ENCODE assay signal across 8 mouse cellular contexts in the genomic region with DNA sequence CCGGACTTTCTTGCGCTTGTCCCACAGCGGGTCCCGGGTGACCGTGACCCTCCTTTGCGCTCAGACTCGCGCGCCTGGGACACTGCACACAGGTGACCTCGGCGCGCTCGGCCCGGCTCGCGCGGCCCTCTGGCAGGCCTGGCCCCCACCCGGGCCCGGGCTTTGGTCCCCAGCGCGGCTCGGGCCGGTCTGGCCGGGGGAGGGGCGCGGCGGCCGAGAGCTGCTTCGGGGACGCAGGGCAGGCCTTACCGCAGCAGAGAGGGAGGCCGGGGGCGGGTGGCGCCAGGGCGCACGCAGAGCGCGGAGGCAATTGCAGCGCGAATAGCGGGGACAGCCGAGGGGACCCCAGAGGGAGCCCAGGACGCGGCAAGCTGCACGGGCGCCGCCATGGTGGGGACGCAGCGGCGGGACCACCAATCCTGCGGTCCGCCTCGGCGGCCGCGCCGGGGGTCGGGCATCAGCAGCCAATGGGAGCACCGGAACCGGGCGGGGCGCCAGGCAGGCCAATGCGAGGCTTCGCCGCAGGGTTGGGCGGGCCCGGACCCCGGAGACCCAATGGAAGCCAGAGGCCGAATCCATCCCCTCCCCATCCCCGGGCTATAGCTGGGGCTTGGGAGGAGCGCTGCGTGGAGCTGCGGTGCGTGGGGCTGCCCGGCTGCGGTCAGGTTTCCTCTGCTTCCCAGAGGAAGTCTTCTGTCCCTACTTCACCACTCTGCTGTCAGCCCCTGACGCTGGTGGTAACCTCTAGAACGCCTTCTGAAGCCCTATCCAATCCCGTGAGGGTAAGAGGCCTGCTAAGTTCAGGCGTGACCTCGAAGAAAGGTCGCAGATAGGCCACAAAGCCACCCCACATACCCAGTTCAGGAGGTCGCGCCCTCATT. TPM values are rescaled to one million over a fixed set of nuclear protein-coding genes. Genes with fewer than 3 reads are reported as not detected.
A peak's percentile ranks its signal among the peaks of the same experiment; 100 is the strongest.
DNase-seq lines count a peak whose midpoint lies in the region; ATAC-seq and TF ChIP-seq lines count a peak whose summit lies in the region.

A gene (minus strand): TSS at position 430 of the 881 bp plus-strand sequence.

- peak within 1 kb of the TSS; percentile 64 for H3K4me2 ChIP-seq in lung, embryonic 16.5 days (ENCODE audit: low read depth, low read length)

- peaks cover 5 to 29% of the 10 kb centered on the region in 2 experiments; a peak in 3 of 4 replicates for H3K4me1 ChIP-seq in MEL (ENCODE audit: control insufficient read depth in 1 of 2, insufficient read depth in 2 of 2, low read length in 2 of 2)
- H3K4me1 ChIP-seq in cerebellum, adult 2 months (ENCODE audit: control insufficient read depth, insufficient read depth, low read length): peaks cover 41% of the 10 kb centered on the region
- H3K4me1 ChIP-seq in lung, embryonic 16.5 days (replicated peaks; ENCODE audit: control insufficient read depth, insufficient read depth, low read length): peaks cover 13% of the 10 kb centered on the region

- DNase-seq in MEL (ENCODE audit: low read depth, low spot score): peak; percentile 95
- peak; percentile 98 to 99 for DNase-seq in cerebellum, adult 2 months
- DNase-seq in forelimb bud, embryonic 11.5 days (ENCODE audit: low read depth, low spot score): peak; percentile 94
- peak; percentile 93 for DNase-seq in layer of hippocampus, adult 9-10 months (ENCODE audit: low spot score)
- DNase-seq in ovary, postnatal 10 days (ENCODE audit: low spot score): peak; percentile 99
- peak; percentile 91 for DNase-seq in thymus, postnatal 10 days (ENCODE audit: low spot score in 2 of 2)

- H3K36me3 ChIP-seq in MEL (ENCODE audit: control insufficient read depth in 1 of 2, insufficient read depth in 2 of 2, low read length in 2 of 2): peaks cover 0 to 23% of the 10 kb centered on the region in 2 experiments; a peak in 2 of 4 replicates
- peaks cover 22% of the 10 kb centered on the region for H3K36me3 ChIP-seq in lung, embryonic 16.5 days (ENCODE audit: control insufficient read depth, insufficient read depth, low read length)

- H3K9ac ChIP-seq in MEL (ENCODE audit: control insufficient read depth, low read depth, low read length, poor library complexity, severe bottlenecking): peak within 1 kb of the TSS; percentile 89
- H3K9ac ChIP-seq in lung, embryonic 16.5 days (ENCODE audit: low read length): peak within 1 kb of the TSS; percentile 86

- peak within 1 kb of the TSS; percentile 80 to 97 for H3K4me3 ChIP-seq in MEL (ENCODE audit: control insufficient read depth in 1 of 2, insufficient read depth in 1 of 2, low read depth in 2 of 2, low read length in 2 of 2)
- peak within 1 kb of the TSS; percentile 90 for H3K4me3 ChIP-seq in cerebellum, adult 2 months (replicated peaks; ENCODE audit: insufficient read depth, low read depth, low read length)
- H3K4me3 ChIP-seq in lung, embryonic 16.5 days (ENCODE audit: low read length): peak within 1 kb of the TSS; percentile 91

- peak within 1 kb of the TSS; percentile 56 for H3K27ac ChIP-seq in MEL (ENCODE audit: control insufficient read depth, low read depth, low read length)
- peak within 1 kb of the TSS; percentile 95 for H3K27ac ChIP-seq in cerebellum, adult 2 months (ENCODE audit: insufficient read depth, low read length)
- peak within 1 kb of the TSS; percentile 47; the same call in 1 of the 2 replicates for H3K27ac ChIP-seq in lung, embryonic 16.5 days (ENCODE audit: low read length)

- peaks cover 22% of the 10 kb centered on the region for H3K79me2 ChIP-seq in MEL (ENCODE audit: control insufficient read depth, insufficient read depth, low read length, poor library complexity)

- TF ChIP-seq CTCF in MEL (IDR thresholded peaks at IDR 0.05 in 2 of 3, conservative IDR thresholded peaks at IDR 0.05 in 1 of 3; ENCODE audit: control insufficient read depth in 1 of 3, insufficient read depth in 1 of 3, low read depth in 2 of 3, low read length in 3 of 3, poor library complexity in 1 of 3, severe bottlenecking in 1 of 3): no peak
- TF ChIP-seq CTCF in cerebellum, adult 2 months (IDR thresholded peaks at IDR 0.05; ENCODE audit: borderline replicate concordance, insufficient read depth, low read depth, low read length): no peak

- no peak for TF ChIP-seq EP300 in MEL (IDR thresholded peaks at IDR 0.05; ENCODE audit: low read depth in 1 of 2, low read length in 2 of 2)

- WGBS in cerebellum, adult 2 months: under 1% methylated on average over 83 of the region's 84 CpGs
- WGBS in lung, embryonic 16.5 days: under 1% methylated on average over 81 of the region's 84 CpGs

- no peak for TF ChIP-seq RAD21 in MEL (IDR thresholded peaks at IDR 0.05; ENCODE audit: low read depth, low read length)

- no peaks in the 10 kb centered on the region for H3K27me3 ChIP-seq in MEL (ENCODE audit: control insufficient read depth in 1 of 2, insufficient read depth in 2 of 2, low read length in 2 of 2)
- no peaks in the 10 kb centered on the region for H3K27me3 ChIP-seq in cerebellum, adult 2 months (ENCODE audit: control insufficient read depth, insufficient read depth, low read length)
- H3K27me3 ChIP-seq in lung, embryonic 16.5 days (ENCODE audit: control insufficient read depth, insufficient read depth, low read depth, low read length): no peaks in the 10 kb centered on the region

- TF ChIP-seq POLR2A in MEL (IDR thresholded peaks at IDR 0.05; ENCODE audit: control insufficient read depth in 1 of 2, insufficient read depth in 1 of 2, low read depth in 1 of 2, low read length in 2 of 2, poor library complexity in 1 of 2): peak; percentile 81 to 93
- TF ChIP-seq POLR2A in cerebellum, adult 2 months (IDR thresholded peaks at IDR 0.05; ENCODE audit: borderline replicate concordance, insufficient read depth, low read length): peak; percentile 80; the same call in 1 of the 2 replicates

- ATAC-seq in hematopoietic stem cell, adult 5-6 weeks (replicated peaks in 1 of 2; ENCODE audit: insufficient read depth in 1 of 2, low FRiP score in 2 of 2, low TSS enrichment in 1 of 2, low read depth in 1 of 2, poor library complexity in 2 of 2, severe bottlenecking in 2 of 2): peak; percentile 92 to 93
- peak; percentile 99 for ATAC-seq in lung, embryonic 16.5 days (ENCODE audit: low read depth)

- H3K9me3 ChIP-seq in MEL (replicated peaks; ENCODE audit: insufficient read depth, low read length): no peaks in the 10 kb centered on the region
- no peaks in the 10 kb centered on the region for H3K9me3 ChIP-seq in lung, embryonic 16.5 days (ENCODE audit: control insufficient read depth, low read length)

TF ChIP-seq in MEL, 35 proteins besides CTCF, POLR2A, EP300 and RAD21:
- TF ChIP-seq UBTF (IDR thresholded peaks at IDR 0.05; ENCODE audit: borderline replicate concordance, insufficient read depth, low read depth, low read length) (no peak), SIN3A (IDR thresholded peaks at IDR 0.05; ENCODE audit: low read length) (peak; percentile 76), MAZ (IDR thresholded peaks at IDR 0.05; ENCODE audit: low read depth, low read length) (peak; percentile 87; the same call in 1 of the 2 replicates), TAL1 (IDR thresholded peaks at IDR 0.05; ENCODE audit: low read length) (no peak), NRF1 (IDR thresholded peaks at IDR 0.05; ENCODE audit: insufficient read depth, low read depth, low read length, poor library complexity, severe bottlenecking) (0 out of 2 replicates have a peak, but pooled peaks have one; percentile 23), TBP (IDR thresholded peaks at IDR 0.05; ENCODE audit: low read depth, low read length) (peak; percentile 29; the same call in 1 of the 2 replicates), POLR2AphosphoS2 (IDR thresholded peaks at IDR 0.05; ENCODE audit: low read length) (peak; percentile 83), KAT2A (conservative IDR thresholded peaks at IDR 0.05; ENCODE audit: low read depth, low read length) (no peak; the same call in 1 of the 2 replicates), ZNF384 (IDR thresholded peaks at IDR 0.05; ENCODE audit: low read depth, low read length) (no peak), HCFC1 (IDR thresholded peaks at IDR 0.05; ENCODE audit: low read depth, low read length) (peak; percentile 67), ZMIZ1 (IDR thresholded peaks at IDR 0.05; ENCODE audit: low read depth, low read length) (peak; percentile 82), NELFE (IDR thresholded peaks at IDR 0.05; ENCODE audit: low read depth, low read length) (peak; percentile 82), ELF1 (IDR thresholded peaks at IDR 0.05; ENCODE audit: low read depth, low read length) (peak; percentile 33; the same call in 1 of the 2 replicates), CHD2 (IDR thresholded peaks at IDR 0.05; ENCODE audit: low read length) (no peak; the same call in 1 of the 2 replicates), MAX (IDR thresholded peaks at IDR 0.05; ENCODE audit: low read length) (peak; percentile 84), MXI1 (IDR thresholded peaks at IDR 0.05; ENCODE audit: low read depth, low read length) (peak; percentile 64), MYC (IDR thresholded peaks at IDR 0.05; ENCODE audit: low read depth, low read length) (peak; percentile 86), TCF12 (IDR thresholded peaks at IDR 0.05; ENCODE audit: low read depth, low read length) (no peak; the same call in 1 of the 2 replicates)

RNA-seq across cellular contexts. Expression of the gene that starts here (rescaled TPM):
- total RNA-seq in MEL (2012; rRNA removed): 13.2 and 16.4 TPM in 2 replicates
- polyA plus RNA-seq in MEL (2012; ENCODE audit: insufficient read depth in 1 of 2, insufficient read length in 2 of 2, low read depth in 1 of 2, low replicate concordance in 2 of 2, missing spikeins in 1 of 2): 10 to 100 TPM in 1 of 2 experiments, not detected in 1; 23.3 TPM
- polyA plus RNA-seq in cerebellum, adult 2 months (2012; rRNA removed): 68.3 and 71.2 TPM in 2 replicates
- total RNA-seq in hematopoietic stem cell, adult 5-6 weeks (2017): 6.8 and 6.9 TPM in 2 replicates
- polyA plus RNA-seq in lung, embryonic 16.5 days (2015; fragmentation: Nextera tagmentation; extraction: Ambion mirVana): 6.7 TPM in 2 replicates

Comparison
In these comparisons a context has a peak if more than half of its experiments do, and no peak if none do; other contexts are left out.
1. Peak in every context shown above with its lines: DNase-seq, ATAC-seq, H3K4me3 ChIP-seq and H3K27ac ChIP-seq.